Mouse (Mus musculus) gastrocnemius, adult 2 months (tissue): ENCODE measurements at regions not wholly inside any gene's neighbourhood (a gene's known extent, or its start where the extent isn't known, plus 50 kb on each side); places are given as distances from the start of the nearest gene placed in this dataset.
A peak's percentile ranks its signal among the peaks of the same experiment; 100 is the strongest.

ENCODE experiments used
- DNase-seq: peaks from one replicate; pipeline ENCODE4 v3.0.0; 2022
- H3K27ac ChIP-seq: fragments of 200-600 bp; 2 replicates; pipeline ENCODE4 v1.8.1; 2022; ENCODE audit warnings: mild to moderate bottlenecking
- H3K4me3 ChIP-seq: fragments of 200-600 bp; 2 replicates; pipeline ENCODE4 v1.8.1; 2022; ENCODE audit warnings: mild to moderate bottlenecking, moderate library complexity
- CTCF ChIP-seq: fragments of 200-600 bp; IDR thresholded peaks from 2 replicates; pipeline ENCODE4 v1.8.1; 2022; ENCODE audit warnings: antibody characterized with exemption, mild to moderate bottlenecking, moderate library complexity
- intact Hi-C: fragments of 180-260 bp; cut with DNase I; formaldehyde crosslinking; loops from one replicate; pipeline ENCODE4 v1.15.1; 2025

- no peak for TF ChIP-seq CTCF
- no peak for DNase-seq
- Histone ChIP-seq H3K27ac (peak overlapping the region; percentile 2; the same call in 1 of the 2 replicates), H3K4me3 (peak overlapping the region; percentile 38)
- intact Hi-C loops = no loop called here
Measured at GRCm38 (mm10) chr1:77213462-77214098, 301.3 kb downstream of the Epha4 start.

GRCm38 (mm10) chr1:77219488-77220321 is 295.2 kb downstream of the Epha4 start:
- intact Hi-C loops = no loop called here
- Histone ChIP-seq H3K4me3 (no peak overlapping the region), H3K27ac (no peak overlapping the region)
- DNase-seq = no peak
- no peak for TF ChIP-seq CTCF

GRCm38 (mm10) chr1:77220322-77220590 is 294.6 kb downstream of the Epha4 start:
- DNase-seq = no peak
- H3K27ac ChIP-seq = no peak overlapping the region
- intact Hi-C loops = no loop called here
- no peak overlapping the region for H3K4me3 ChIP-seq
- TF ChIP-seq CTCF = no peak

- H3K4me3 ChIP-seq = no peak overlapping the region
- no peak overlapping the region for H3K27ac ChIP-seq
- DNase-seq = no peak
- TF ChIP-seq CTCF = no peak
- intact Hi-C loops = no loop called here
Measured at GRCm38 (mm10) chr1:77220783-77221182, 294.1 kb downstream of the Epha4 start.

GRCm38 (mm10) chr1:77221900-77222299 is 293.0 kb downstream of the Epha4 start:
- no peak for TF ChIP-seq CTCF
- DNase-seq = no peak
- Histone ChIP-seq H3K27ac (no peak overlapping the region), H3K4me3 (no peak overlapping the region)
- intact Hi-C loops = no loop called here

- intact Hi-C loops = no loop called here
- no peak for TF ChIP-seq CTCF
- Histone ChIP-seq H3K4me3 (no peak overlapping the region), H3K27ac (no peak overlapping the region)
- no peak for DNase-seq
Measured at GRCm38 (mm10) chr1:77226546-77226945, 288.3 kb downstream of the Epha4 start.

- Histone ChIP-seq H3K27ac (no peak overlapping the region), H3K4me3 (no peak overlapping the region)
- DNase-seq = no peak
- intact Hi-C loops = no loop called here
- TF ChIP-seq CTCF = no peak
Measured at GRCm38 (mm10) chr1:77226991-77227515, 287.8 kb downstream of the Epha4 start.

GRCm38 (mm10) chr1:77227800-77228199 is 287.1 kb downstream of the Epha4 start:
- intact Hi-C loops = no loop called here
- TF ChIP-seq CTCF = no peak
- Histone ChIP-seq H3K27ac (no peak overlapping the region), H3K4me3 (no peak overlapping the region)
- no peak for DNase-seq

GRCm38 (mm10) chr1:77229561-77229960 is 285.3 kb downstream of the Epha4 start:
- intact Hi-C loops = no loop called here
- no peak for TF ChIP-seq CTCF
- Histone ChIP-seq H3K27ac (no peak overlapping the region), H3K4me3 (no peak overlapping the region)
- DNase-seq = no peak

- intact Hi-C loops = no loop called here
- peak; percentile 28 for DNase-seq
- no peak overlapping the region for H3K27ac ChIP-seq
Measured at GRCm38 (mm10) chr1:77233010-77233409, 281.9 kb downstream of the Epha4 start.

GRCm38 (mm10) chr1:77244642-77245041 is 270.2 kb downstream of the Epha4 start:
- H3K4me3 ChIP-seq = no peak overlapping the region
- no peak for DNase-seq
- no peak for TF ChIP-seq CTCF
- H3K27ac ChIP-seq = no peak overlapping the region
- intact Hi-C loops = no loop called here

More at GRCm38 (mm10) chr1:77233010-77233409, 281.9 kb downstream of the Epha4 start:
- no peak overlapping the region for H3K4me3 ChIP-seq
- no peak for TF ChIP-seq CTCF

- intact Hi-C loops = no loop called here
- H3K27ac ChIP-seq = no peak overlapping the region
- H3K4me3 ChIP-seq = no peak overlapping the region
- no peak for TF ChIP-seq CTCF
- no peak for DNase-seq
Measured at GRCm38 (mm10) chr1:77246047-77246446, 268.8 kb downstream of the Epha4 start.

- no peak for TF ChIP-seq CTCF
- Histone ChIP-seq H3K4me3 (no peak overlapping the region), H3K27ac (no peak overlapping the region)
- no peak for DNase-seq
- intact Hi-C loops = no loop called here
Measured at GRCm38 (mm10) chr1:77254276-77254675, 260.6 kb downstream of the Epha4 start.
